Mouse (Mus musculus) G1E (cell line): ENCODE results near the gene N4bp2l1.

Experiments used
- CTCF ChIP-seq: IDR thresholded peaks from 2 replicates; pipeline ENCODE4 v1.5.1; 2012; ENCODE audit warnings: low read depth, low read length, inconsistent platforms, mixed read lengths
- GATA1 ChIP-seq: IDR thresholded peaks from 2 replicates; pipeline ENCODE4 v1.6.1; 2012; ENCODE audit warnings: borderline replicate concordance, low read length, inconsistent platforms, mixed read lengths
- GATA2 ChIP-seq: IDR thresholded peaks from 2 replicates; pipeline ENCODE4 v1.6.1; 2012; ENCODE audit warnings: low read depth, low read length, inconsistent platforms, borderline replicate concordance
- POLR2AphosphoS5 ChIP-seq: IDR thresholded peaks from 2 replicates; pipeline ENCODE4 v1.6.1; 2012; ENCODE audit warnings: low read depth, low read length, inconsistent platforms; ENCODE audit not compliant: insufficient replicate concordance
- TAL1 ChIP-seq: conservative IDR thresholded peaks from 2 replicates; pipeline ENCODE4 v1.6.1; 2012; ENCODE audit warnings: low read depth, low read length, inconsistent platforms, mixed read lengths

DNA sequence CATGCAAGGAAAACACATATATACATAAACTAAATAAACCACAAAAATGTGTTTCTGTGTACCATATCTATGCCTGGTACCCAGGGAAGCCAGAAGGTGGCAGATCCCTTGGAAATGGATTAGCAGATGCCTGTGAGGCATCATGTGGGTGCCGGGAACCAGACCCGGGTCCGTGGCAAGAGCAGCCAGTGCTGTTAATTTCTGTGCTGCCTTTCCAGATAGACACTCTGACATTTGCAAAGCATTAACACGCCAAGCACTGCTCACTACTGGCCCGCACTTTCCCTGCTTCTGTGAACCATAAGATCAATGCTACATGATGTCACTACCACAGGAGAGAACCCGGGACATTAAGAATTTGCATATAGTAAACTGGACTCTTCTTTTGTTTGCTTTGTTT lies 9.1 kb upstream of the N4bp2l1 start:
- TF ChIP-seq CTCF, result no peak
- TF ChIP-seq TAL1, result no peak
- TF ChIP-seq POLR2AphosphoS5, result no peak
- TF ChIP-seq GATA1, result no peak
- TF ChIP-seq GATA2, result no peak
